Comparison of ENCODE assay signal across 7 mouse cellular contexts in the genomic region with DNA sequence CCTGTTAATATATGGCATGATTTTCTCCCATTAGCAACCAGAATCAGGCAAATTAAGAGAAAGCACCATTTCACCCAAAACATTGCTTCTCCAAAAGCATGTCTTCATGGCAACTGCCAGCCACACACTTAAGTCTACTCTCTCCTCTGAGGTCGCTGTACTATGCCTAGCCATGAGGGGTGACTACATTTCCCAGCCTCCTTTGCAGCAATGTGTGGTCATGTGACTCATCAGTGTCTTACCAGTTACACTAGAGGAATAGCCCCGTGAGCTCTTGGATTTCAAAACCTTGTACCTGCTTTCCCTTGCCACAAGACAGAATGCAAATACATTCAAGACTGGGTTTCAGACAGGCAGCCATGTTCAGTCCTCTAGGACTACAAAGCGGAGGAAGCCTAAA. TPM values are rescaled to one million over a fixed set of nuclear protein-coding genes. Genes with fewer than 3 reads are reported as not detected.
DNase-seq lines count a peak whose midpoint lies in the region; ATAC-seq and TF ChIP-seq lines count a peak whose summit lies in the region.

No protein-coding gene starts in this region.

- H3K4me3 ChIP-seq in midbrain, embryonic 11.5 days (ENCODE audit: low read depth, low read length), result no peak overlapping the region
- H3K4me3 ChIP-seq in midbrain, embryonic 10.5 days, result no peak overlapping the region
- no peak overlapping the region for H3K4me3 ChIP-seq in forebrain, embryonic 12.5 days (replicated peaks)
- no peak overlapping the region for H3K4me3 ChIP-seq in stomach, embryonic 16.5 days (replicated peaks; ENCODE audit: low read length)
- H3K4me3 ChIP-seq in left cerebral cortex, adult 2 months, result no peak overlapping the region

- DNase-seq in midbrain, embryonic 11.5 days (ENCODE audit: low spot score, missing footprints), result no peak
- no peak for DNase-seq in midbrain, embryonic 10.5 days (ENCODE audit: low spot score)
- peak; percentile 49 to 66 for DNase-seq in kidney, postnatal 25 days
- DNase-seq in gastrocnemius, adult 18-20 months (ENCODE audit: low spot score), result no peak
- DNase-seq in left cerebral cortex, adult 2 months (ENCODE audit: extremely low spot score in 1 of 2, low spot score in 2 of 2), result no peak

- no peak overlapping the region for H3K27ac ChIP-seq in midbrain, embryonic 11.5 days (ENCODE audit: low read depth, low read length)
- H3K27ac ChIP-seq in midbrain, embryonic 10.5 days (replicated peaks), result no peak overlapping the region
- no peak overlapping the region for H3K27ac ChIP-seq in forebrain, embryonic 12.5 days
- no peak overlapping the region for H3K27ac ChIP-seq in stomach, embryonic 16.5 days (ENCODE audit: low read length)
- no peak overlapping the region for H3K27ac ChIP-seq in left cerebral cortex, adult 2 months

- no peaks in the 10 kb centered on the region for H3K4me1 ChIP-seq in midbrain, embryonic 11.5 days (ENCODE audit: control insufficient read depth, insufficient read depth, low read length)
- peaks cover 5% of the 10 kb centered on the region; the same call in 1 of the 2 replicates for H3K4me1 ChIP-seq in midbrain, embryonic 10.5 days
- no peaks in the 10 kb centered on the region for H3K4me1 ChIP-seq in forebrain, embryonic 12.5 days
- H3K4me1 ChIP-seq in stomach, embryonic 16.5 days (ENCODE audit: control insufficient read depth, insufficient read depth, low read length), result 0 out of 2 replicates have a peak, but pooled peaks cover 2% of the 10 kb centered on the region

- peak; percentile 75; the same call in 1 of the 2 replicates for ATAC-seq in midbrain, embryonic 11.5 days (ENCODE audit: low FRiP score)
- peak; percentile 77 for ATAC-seq in forebrain, embryonic 12.5 days (ENCODE audit: low FRiP score)
- ATAC-seq in stomach, embryonic 16.5 days (ENCODE audit: insufficient read depth, low FRiP score), result 0 out of 2 replicates have a peak, but pooled peaks have one; percentile 59

- H3K36me3 ChIP-seq in midbrain, embryonic 11.5 days (ENCODE audit: control insufficient read depth, insufficient read depth, low read length), result no peaks in the 10 kb centered on the region; the same call in 1 of the 2 replicates
- peaks cover 54% of the 10 kb centered on the region for H3K36me3 ChIP-seq in midbrain, embryonic 10.5 days
- peaks cover 8% of the 10 kb centered on the region for H3K36me3 ChIP-seq in forebrain, embryonic 12.5 days (replicated peaks)
- H3K36me3 ChIP-seq in stomach, embryonic 16.5 days (ENCODE audit: control insufficient read depth, insufficient read depth, low read length), result no peaks in the 10 kb centered on the region

- no peaks in the 10 kb centered on the region for H3K27me3 ChIP-seq in midbrain, embryonic 11.5 days (ENCODE audit: control insufficient read depth, insufficient read depth, low read length)
- no peaks in the 10 kb centered on the region for H3K27me3 ChIP-seq in midbrain, embryonic 10.5 days (ENCODE audit: low read depth, poor library complexity, severe bottlenecking)
- H3K27me3 ChIP-seq in forebrain, embryonic 12.5 days, result no peaks in the 10 kb centered on the region
- no peaks in the 10 kb centered on the region for H3K27me3 ChIP-seq in stomach, embryonic 16.5 days (ENCODE audit: control insufficient read depth, insufficient read depth, low read length)

- no peak for TF ChIP-seq CTCF in left cerebral cortex, adult 2 months (IDR thresholded peaks at IDR 0.05)

- no peak overlapping the region for H3K9ac ChIP-seq in midbrain, embryonic 11.5 days (ENCODE audit: low read length)
- no peak overlapping the region for H3K9ac ChIP-seq in forebrain, embryonic 12.5 days
- no peak overlapping the region for H3K9ac ChIP-seq in stomach, embryonic 16.5 days (ENCODE audit: low read length)

- H3K4me2 ChIP-seq in midbrain, embryonic 11.5 days, result no peak overlapping the region
- no peak overlapping the region for H3K4me2 ChIP-seq in forebrain, embryonic 12.5 days
- no peak overlapping the region for H3K4me2 ChIP-seq in stomach, embryonic 16.5 days (ENCODE audit: low read depth, low read length)

- no peaks in the 10 kb centered on the region; the same call in 1 of the 2 replicates for H3K9me3 ChIP-seq in midbrain, embryonic 11.5 days (ENCODE audit: control insufficient read depth, low read length)
- peaks cover 9% of the 10 kb centered on the region; the same call in 1 of the 2 replicates for H3K9me3 ChIP-seq in midbrain, embryonic 10.5 days (replicated peaks)
- H3K9me3 ChIP-seq in forebrain, embryonic 12.5 days, result 0 out of 2 replicates have a peak, but pooled peaks cover 5% of the 10 kb centered on the region
- H3K9me3 ChIP-seq in stomach, embryonic 16.5 days (replicated peaks; ENCODE audit: control insufficient read depth, low read length), result no peaks in the 10 kb centered on the region

- intact Hi-C loops in left cerebral cortex, adult 2 months (cut with DNase I), result no loop called here

- WGBS in midbrain, embryonic 11.5 days, result 65% methylated on average over 3 of the region's 3 CpGs
- 67% methylated on average over 3 of the region's 3 CpGs for WGBS in midbrain, embryonic 10.5 days
- WGBS in forebrain, embryonic 12.5 days, result 65% methylated on average over 3 of the region's 3 CpGs
- 52% methylated on average over 3 of the region's 3 CpGs for WGBS in stomach, embryonic 16.5 days

RNA-seq across cellular contexts. Expression of a gene that starts 8.6 kb away (rescaled TPM):
- 11.2 and 11.6 TPM in 2 replicates for polyA plus RNA-seq in midbrain, embryonic 11.5 days (2014; fragmentation: Nextera tagmentation; extraction: Ambion mirVana)
- polyA plus RNA-seq in midbrain, embryonic 10.5 days (2016; fragmentation: Nextera tagmentation; extraction: Ambion mirVana), result 11.5 and 12.4 TPM in 2 replicates
- polyA plus RNA-seq in forebrain, embryonic 12.5 days (2016; fragmentation: Nextera tagmentation; extraction: Ambion mirVana), result 20.7 and 22.2 TPM in 2 replicates
- polyA plus RNA-seq in stomach, embryonic 16.5 days (2015; fragmentation: Nextera tagmentation; extraction: Ambion mirVana), result 5.6 and 6.0 TPM in 2 replicates
- under 1 TPM; 0.50 to 0.62 TPM for total RNA-seq in gastrocnemius, adult 18-20 months (2021)
- 10 to 100 TPM in 1 of 2 experiments, 1 to 10 TPM in 1; 7.6 to 11.7 TPM for total RNA-seq in left cerebral cortex, adult 2 months (2021)

RNA-seq across cellular contexts. Expression of a gene that starts 58.6 kb away (rescaled TPM):
- polyA plus RNA-seq in midbrain, embryonic 11.5 days (2014; fragmentation: Nextera tagmentation; extraction: Ambion mirVana), result 35.2 and 42.0 TPM in 2 replicates
- polyA plus RNA-seq in midbrain, embryonic 10.5 days (2016; fragmentation: Nextera tagmentation; extraction: Ambion mirVana), result 32.8 and 34.7 TPM in 2 replicates
- polyA plus RNA-seq in forebrain, embryonic 12.5 days (2016; fragmentation: Nextera tagmentation; extraction: Ambion mirVana), result 28.1 and 36.7 TPM in 2 replicates
- polyA plus RNA-seq in stomach, embryonic 16.5 days (2015; fragmentation: Nextera tagmentation; extraction: Ambion mirVana), result 40.3 and 44.1 TPM in 2 replicates
- total RNA-seq in gastrocnemius, adult 18-20 months (2021), result 10 to 100 TPM; 39.6 to 40.1 TPM
- 10 to 100 TPM; 34.1 to 48.1 TPM for total RNA-seq in left cerebral cortex, adult 2 months (2021)

Comparison
In these comparisons a context has a peak if more than half of its experiments do, and no peak if none do; other contexts are left out.
1. DNase-seq: peak in kidney, postnatal 25 days (2 of 2); none in midbrain, embryonic 11.5 days (single experiment), midbrain, embryonic 10.5 days (single experiment), gastrocnemius, adult 18-20 months (single experiment) and left cerebral cortex, adult 2 months (0 of 2).
2. Peak in every context shown above with its lines, with median percentiles within 50 percentile points of each other: ATAC-seq.